Mouse (Mus musculus): ENCODE data around the gene Zcchc2. TPM values are rescaled to one million over a fixed set of nuclear protein-coding genes. Genes with fewer than 3 reads are reported as not detected.

Gene Zcchc2
- polyA plus RNA-seq, 1 experiment from 2014 or later, result 2.7 TPM

- peak overlapping the region; percentile 88 for H3K9ac ChIP-seq
- H3K4me1 ChIP-seq (replicated peaks), result peaks cover 34% of the 10 kb centered on the region
- H3K36me3 ChIP-seq, result no peaks in the 10 kb centered on the region
- ATAC-seq (ENCODE audit: low FRiP score, low read depth), result peak; percentile 20; the same call in 1 of the 2 replicates
- H3K4me3 ChIP-seq, result peak overlapping the region; percentile 73
- H3K9me3 ChIP-seq, result no peaks in the 10 kb centered on the region
- H3K4me2 ChIP-seq, result peak overlapping the region; percentile 99
- WGBS, result 2% methylated on average over 98 of the region's 104 CpGs
- no peaks in the 10 kb centered on the region for H3K27me3 ChIP-seq
- H3K27ac ChIP-seq (replicated peaks), result peak overlapping the region; percentile 95
Measured at GRCm38 (mm10) chr1:105990911-105991761, 930 bp downstream of the Zcchc2 start.

- peak overlapping the region; percentile 95; the same call in 1 of the 2 replicates for H3K27ac ChIP-seq (replicated peaks)
- H3K4me3 ChIP-seq, result peak overlapping the region; percentile 73
- peak overlapping the region; percentile 88 for H3K9ac ChIP-seq
- H3K9me3 ChIP-seq, result no peaks in the 10 kb centered on the region
- H3K4me2 ChIP-seq, result peak overlapping the region; percentile 99
- no peaks in the 10 kb centered on the region for H3K36me3 ChIP-seq
- peaks cover 37% of the 10 kb centered on the region for H3K4me1 ChIP-seq (replicated peaks)
- H3K27me3 ChIP-seq, result no peaks in the 10 kb centered on the region
- ATAC-seq (ENCODE audit: low FRiP score, low read depth), result no peak
- 32% methylated on average over 17 of the region's 17 CpGs for WGBS
Measured at GRCm38 (mm10) chr1:105991931-105992837, 2.0 kb downstream of the Zcchc2 start.

GRCm38 (mm10) chr1:105993196-105993595 is 3.0 kb downstream of the Zcchc2 start:
- no peaks in the 10 kb centered on the region for H3K9me3 ChIP-seq
- peak overlapping the region; percentile 73 for H3K4me3 ChIP-seq
- H3K36me3 ChIP-seq, result no peaks in the 10 kb centered on the region
- no peak for ATAC-seq (ENCODE audit: low FRiP score, low read depth)
- peak overlapping the region; percentile 72 for H3K27ac ChIP-seq (replicated peaks)
- H3K4me2 ChIP-seq, result peak overlapping the region; percentile 99
- peak overlapping the region; percentile 69 for H3K9ac ChIP-seq
- 4% methylated on average over 7 of the region's 7 CpGs for WGBS
- no peaks in the 10 kb centered on the region for H3K27me3 ChIP-seq
- peaks cover 41% of the 10 kb centered on the region for H3K4me1 ChIP-seq (replicated peaks)

GRCm38 (mm10) chr1:105993601-105994209 is 3.5 kb downstream of the Zcchc2 start:
- Histone ChIP-seq H3K9ac (peak overlapping the region; percentile 69), H3K4me2 (peak overlapping the region; percentile 99), H3K9me3 (no peaks in the 10 kb centered on the region), H3K36me3 (no peaks in the 10 kb centered on the region), H3K4me3 (peak overlapping the region; percentile 73), H3K27ac (replicated peaks) (peak overlapping the region; percentile 72), H3K27me3 (no peaks in the 10 kb centered on the region), H3K4me1 (replicated peaks) (peaks cover 41% of the 10 kb centered on the region)
- peak; percentile 66 for ATAC-seq (ENCODE audit: low FRiP score, low read depth)
- under 1% methylated on average over 36 of the region's 37 CpGs for WGBS

- no peak overlapping the region for H3K27ac ChIP-seq (replicated peaks)
- no peak overlapping the region for H3K4me3 ChIP-seq
- H3K4me2 ChIP-seq, result no peak overlapping the region
- 82% methylated on average over 2 of the region's 2 CpGs for whole genome bisulfite sequencing
- no peaks in the 10 kb centered on the region for H3K27me3 ChIP-seq
- no peaks in the 10 kb centered on the region for H3K36me3 ChIP-seq
- H3K9me3 ChIP-seq, result no peaks in the 10 kb centered on the region
- H3K4me1 ChIP-seq (replicated peaks), result peaks cover 37% of the 10 kb centered on the region
- no peak overlapping the region for H3K9ac ChIP-seq
- ATAC-seq (ENCODE audit: low FRiP score, low read depth), result no peak
Measured at GRCm38 (mm10) chr1:105995966-105996365, 5.8 kb downstream of the Zcchc2 start.

GRCm38 (mm10) chr1:105997282-105997681 is 7.1 kb downstream of the Zcchc2 start:
- H3K27ac ChIP-seq (replicated peaks), result no peak overlapping the region
- no peaks in the 10 kb centered on the region for H3K27me3 ChIP-seq
- ATAC-seq (ENCODE audit: low FRiP score, low read depth), result no peak
- no peak overlapping the region for H3K4me3 ChIP-seq
- WGBS, result 53% methylated on average over 3 of the region's 3 CpGs
- H3K36me3 ChIP-seq, result no peaks in the 10 kb centered on the region
- H3K4me2 ChIP-seq, result no peak overlapping the region
- no peaks in the 10 kb centered on the region for H3K9me3 ChIP-seq
- H3K9ac ChIP-seq, result no peak overlapping the region
- peaks cover 28% of the 10 kb centered on the region for H3K4me1 ChIP-seq (replicated peaks)

- H3K36me3 ChIP-seq, result no peaks in the 10 kb centered on the region
- 96% methylated on average over 2 of the region's 2 CpGs for WGBS
Measured at GRCm38 (mm10) chr1:105999802-106000201, 9.6 kb downstream of the Zcchc2 start.

GRCm38 (mm10) chr1:106007581-106007980 is 17.4 kb downstream of the Zcchc2 start:
- peaks cover 27% of the 10 kb centered on the region for H3K36me3 ChIP-seq
- H3K9ac ChIP-seq, result no peak overlapping the region
- H3K27me3 ChIP-seq, result no peaks in the 10 kb centered on the region
- ATAC-seq (ENCODE audit: low FRiP score, low read depth), result no peak
- WGBS, result 88% methylated on average over 1 of the region's 1 CpGs
- no peak overlapping the region for H3K27ac ChIP-seq (replicated peaks)
- H3K4me3 ChIP-seq, result no peak overlapping the region
- no peaks in the 10 kb centered on the region for H3K9me3 ChIP-seq
- H3K4me2 ChIP-seq, result no peak overlapping the region
- H3K4me1 ChIP-seq (replicated peaks), result no peaks in the 10 kb centered on the region

More at GRCm38 (mm10) chr1:105999802-106000201, 9.6 kb downstream of the Zcchc2 start:
- H3K9me3 ChIP-seq, result no peaks in the 10 kb centered on the region
- no peaks in the 10 kb centered on the region for H3K27me3 ChIP-seq
- H3K27ac ChIP-seq (replicated peaks), result no peak overlapping the region
- H3K9ac ChIP-seq, result no peak overlapping the region
- no peak overlapping the region for H3K4me2 ChIP-seq
- no peak for ATAC-seq (ENCODE audit: low FRiP score, low read depth)
- no peak overlapping the region for H3K4me3 ChIP-seq
- peaks cover 7% of the 10 kb centered on the region for H3K4me1 ChIP-seq (replicated peaks)

- no peak overlapping the region for H3K4me2 ChIP-seq
- no peak for ATAC-seq (ENCODE audit: low FRiP score, low read depth)
- no peaks in the 10 kb centered on the region for H3K27me3 ChIP-seq
- no peak overlapping the region for H3K9ac ChIP-seq
- no peaks in the 10 kb centered on the region for H3K9me3 ChIP-seq
- no peak overlapping the region for H3K4me3 ChIP-seq
- no peaks in the 10 kb centered on the region for H3K4me1 ChIP-seq (replicated peaks)
- H3K36me3 ChIP-seq, result peaks cover 21% of the 10 kb centered on the region; the same call in 1 of the 2 replicates
- 95% methylated on average over 7 of the region's 7 CpGs for WGBS
- H3K27ac ChIP-seq (replicated peaks), result no peak overlapping the region
Measured at GRCm38 (mm10) chr1:106011097-106011496, 20.9 kb downstream of the Zcchc2 start.

GRCm38 (mm10) chr1:106013759-106014158 is 23.6 kb downstream of the Zcchc2 start:
- Histone ChIP-seq H3K9ac (no peak overlapping the region), H3K36me3 (peaks cover 28% of the 10 kb centered on the region), H3K27me3 (no peaks in the 10 kb centered on the region), H3K9me3 (no peaks in the 10 kb centered on the region), H3K4me3 (no peak overlapping the region), H3K27ac (replicated peaks) (no peak overlapping the region), H3K4me1 (replicated peaks) (no peaks in the 10 kb centered on the region), H3K4me2 (no peak overlapping the region)
- WGBS, result 88% methylated on average over 2 of the region's 2 CpGs
- ATAC-seq (ENCODE audit: low FRiP score, low read depth), result no peak

- H3K27ac ChIP-seq (replicated peaks), result no peak overlapping the region
- no peaks in the 10 kb centered on the region for H3K27me3 ChIP-seq
- no peak overlapping the region for H3K9ac ChIP-seq
- no peaks in the 10 kb centered on the region for H3K9me3 ChIP-seq
- H3K4me2 ChIP-seq, result no peak overlapping the region
- H3K36me3 ChIP-seq, result peaks cover 27% of the 10 kb centered on the region
- 86% methylated on average over 6 of the region's 6 CpGs for WGBS
- H3K4me1 ChIP-seq (replicated peaks), result no peaks in the 10 kb centered on the region
- H3K4me3 ChIP-seq, result no peak overlapping the region
- ATAC-seq (ENCODE audit: low FRiP score, low read depth), result no peak
Measured at GRCm38 (mm10) chr1:106016262-106016661, 26.1 kb downstream of the Zcchc2 start.

Measured in hindbrain, embryonic 15.5 days (tissue).